Mouse (Mus musculus): ENCODE measurements at regions not wholly inside any gene's neighbourhood (a gene's known extent, or its start where the extent isn't known, plus 50 kb on each side); places are given as distances from the start of the nearest gene placed in this dataset.
A peak's percentile ranks its signal among the peaks of the same experiment; 100 is the strongest.

GRCm38 (mm10) chr2:78170162-78170747 is 224.1 kb upstream of the Cwc22 start:
- DNase-seq: no peak
- intact Hi-C loops (cut with DNase I): no loop called here

DNA sequence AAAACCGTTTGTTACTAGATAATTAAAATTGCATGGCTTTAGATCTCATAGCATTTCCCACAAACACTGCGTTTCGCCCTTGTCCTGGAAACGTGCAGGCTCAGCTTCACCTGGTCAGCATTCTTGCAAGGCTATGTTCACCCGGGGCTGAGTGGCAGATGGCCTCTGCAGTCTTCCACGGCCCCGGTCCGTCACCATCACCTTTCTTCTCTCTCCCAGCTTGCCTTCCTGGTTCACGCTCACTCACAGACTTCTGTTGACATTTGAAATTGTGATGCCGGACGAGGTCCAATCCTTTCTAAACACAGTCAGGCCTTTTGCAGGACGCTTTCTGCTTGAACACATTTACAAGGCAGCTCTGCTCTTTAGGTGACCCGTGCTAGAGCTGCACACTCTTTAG is 219.3 kb upstream of the Cwc22 start:
- intact Hi-C loops (cut with DNase I): no loop called here
- no peak for DNase-seq

DNA sequence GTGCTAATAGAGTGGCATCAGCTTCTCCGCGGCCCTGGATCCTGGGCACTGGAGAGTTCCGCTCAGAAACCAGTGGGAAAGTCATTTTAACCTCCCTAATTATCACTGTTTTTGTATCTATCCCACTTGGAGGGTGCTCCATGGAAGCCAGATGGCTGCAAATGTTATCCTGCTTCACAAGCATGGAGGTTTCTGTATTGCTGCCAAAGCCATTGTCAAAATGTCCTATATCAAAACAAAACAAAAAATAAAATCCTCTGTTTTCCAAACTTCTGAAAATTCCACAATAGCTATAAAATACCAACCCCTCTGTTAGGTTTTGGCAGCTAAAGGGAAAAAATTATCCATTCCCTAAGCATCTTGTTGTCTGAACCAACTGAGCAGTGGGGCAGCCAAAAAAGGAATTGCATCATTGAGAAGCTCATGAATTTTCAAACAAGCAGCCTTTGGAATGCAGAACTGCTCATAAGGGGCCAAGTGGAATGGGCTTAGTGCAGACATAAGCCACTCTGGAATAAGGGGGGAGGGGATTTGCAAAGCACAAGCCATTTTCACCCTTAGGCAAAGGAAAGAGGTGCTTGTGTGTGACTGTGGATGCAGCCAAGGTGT is 213.8 kb upstream of the Cwc22 start:
- no peak for DNase-seq
- intact Hi-C loops (cut with DNase I): no loop called here

GRCm38 (mm10) chr2:78110335-78110734 is 164.2 kb upstream of the Cwc22 start:
- intact Hi-C loops (cut with DNase I): no loop called here
- no peak for DNase-seq

DNA sequence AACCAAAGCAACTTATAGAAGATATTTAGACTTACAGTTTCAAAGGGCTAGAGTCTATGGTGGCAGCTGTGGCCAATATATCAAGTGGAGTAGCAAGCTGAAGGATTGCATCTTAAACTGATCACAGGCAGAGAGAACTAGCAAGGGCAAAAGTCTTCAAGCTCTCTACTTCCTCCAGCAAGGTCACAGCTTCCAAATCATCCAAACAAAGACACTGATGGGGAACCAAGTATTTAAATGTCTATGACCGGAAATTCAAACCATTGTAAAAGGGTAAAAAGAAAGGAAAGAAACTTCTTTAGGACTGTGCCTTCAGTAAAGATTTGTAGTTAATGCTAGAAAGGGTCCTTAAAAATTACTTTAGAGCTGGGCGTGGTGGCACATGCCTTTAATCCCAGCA is 149.4 kb upstream of the Cwc22 start:
- intact Hi-C loops (cut with DNase I): no loop called here
- DNase-seq: no peak

- no peak for DNase-seq
- intact Hi-C loops (cut with DNase I): no loop called here
Measured at GRCm38 (mm10) chr2:78094921-78095320, 148.7 kb upstream of the Cwc22 start.

GRCm38 (mm10) chr2:78064321-78065037 is 118.3 kb upstream of the Cwc22 start:
- no peak for DNase-seq

DNA sequence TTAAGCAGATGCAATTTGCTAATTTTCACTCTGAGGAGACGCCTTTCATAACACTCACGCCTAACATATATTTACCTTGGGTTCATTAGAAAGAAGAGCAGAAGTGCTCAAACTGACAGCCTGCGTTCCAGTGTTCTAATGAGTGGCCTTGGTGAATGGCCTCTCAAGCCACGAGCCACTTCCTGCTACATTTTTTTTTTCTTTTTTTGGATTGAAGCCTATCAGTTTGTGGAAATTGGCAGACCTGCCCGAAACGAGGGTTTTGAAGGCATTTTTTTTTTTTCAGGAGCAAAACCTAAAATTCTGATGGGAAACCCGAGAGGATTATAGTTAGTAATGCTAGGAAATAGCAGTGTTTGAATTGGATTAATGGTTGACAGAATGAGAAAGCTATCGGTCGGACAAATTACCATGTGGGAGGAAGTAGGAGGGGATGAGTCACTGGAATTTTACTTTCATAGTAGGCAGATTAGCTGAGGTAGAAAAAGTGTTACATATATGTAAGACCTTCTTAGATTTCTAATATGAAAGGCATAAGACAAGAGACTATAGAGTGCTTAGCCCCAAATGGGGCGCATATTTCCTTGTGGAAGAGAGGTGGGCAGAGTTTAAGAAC is 113.7 kb upstream of the Cwc22 start:
- intact Hi-C loops (cut with DNase I): no loop called here
- no peak for DNase-seq

More at GRCm38 (mm10) chr2:78064321-78065037, 118.3 kb upstream of the Cwc22 start:
- intact Hi-C loops (cut with DNase I): no loop called here

- intact Hi-C loops (cut with DNase I): no loop called here
- DNase-seq: no peak
Measured at GRCm38 (mm10) chr2:78058988-78059387, 112.8 kb upstream of the Cwc22 start.

DNA sequence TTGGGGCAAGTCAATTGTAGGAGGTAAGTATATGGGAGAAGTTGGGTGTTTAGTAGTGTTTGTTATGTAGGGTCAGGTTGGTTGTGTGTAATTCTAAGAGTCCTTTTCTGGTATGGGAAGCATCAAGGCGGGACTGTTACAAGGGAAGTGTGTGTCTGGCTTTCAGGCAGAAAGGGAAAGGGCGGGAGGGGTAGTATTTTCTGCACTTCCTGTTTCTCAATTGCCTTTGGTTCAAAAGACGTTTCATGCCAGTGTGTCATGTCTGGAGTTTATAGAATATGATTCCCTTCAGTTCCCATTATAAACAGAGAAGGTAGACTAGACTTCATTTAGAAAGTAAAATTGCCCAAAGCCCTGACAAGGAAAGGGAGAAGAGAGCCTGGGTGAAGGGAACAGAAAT is 107.7 kb upstream of the Cwc22 start:
- intact Hi-C loops (cut with DNase I): no loop called here
- DNase-seq: no peak

DNA sequence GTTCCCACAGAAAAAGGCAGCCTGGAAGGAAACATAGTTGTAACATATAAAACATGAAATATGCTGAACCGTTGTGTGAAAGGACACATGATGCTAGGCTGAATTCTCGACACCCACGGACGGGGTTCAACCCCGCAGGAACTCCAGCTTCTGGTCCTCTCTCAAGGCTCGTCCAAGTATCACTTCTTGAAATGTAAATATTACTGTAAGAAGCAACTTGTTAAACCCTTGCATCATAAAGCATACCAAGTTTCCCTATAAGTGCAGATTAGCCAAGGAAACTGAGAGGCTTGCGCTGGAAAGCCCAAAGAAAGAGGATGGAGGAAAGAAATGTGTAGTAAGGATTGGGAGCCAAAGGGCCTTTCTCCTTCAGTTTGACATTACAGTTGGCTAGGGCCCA is 104.4 kb upstream of the Cwc22 start:
- no peak for DNase-seq
- intact Hi-C loops (cut with DNase I): no loop called here

GRCm38 (mm10) chr2:78049248-78049874 is 103.2 kb upstream of the Cwc22 start:
- intact Hi-C loops (cut with DNase I): loop anchor here (1.0 to 5.0 kb wide), 3 partner anchors 818 to 1213 kb away; partner anchors contain the start of gene Ube2e3
- peak; percentile 65 to 66 for DNase-seq

GRCm38 (mm10) chr2:78048706-78049055 is 102.5 kb upstream of the Cwc22 start:
- DNase-seq: no peak
- intact Hi-C loops (cut with DNase I): loop anchor here (1.0 to 5.0 kb wide), 3 partner anchors 819 to 1214 kb away; partner anchors contain the start of gene Ube2e3

DNA sequence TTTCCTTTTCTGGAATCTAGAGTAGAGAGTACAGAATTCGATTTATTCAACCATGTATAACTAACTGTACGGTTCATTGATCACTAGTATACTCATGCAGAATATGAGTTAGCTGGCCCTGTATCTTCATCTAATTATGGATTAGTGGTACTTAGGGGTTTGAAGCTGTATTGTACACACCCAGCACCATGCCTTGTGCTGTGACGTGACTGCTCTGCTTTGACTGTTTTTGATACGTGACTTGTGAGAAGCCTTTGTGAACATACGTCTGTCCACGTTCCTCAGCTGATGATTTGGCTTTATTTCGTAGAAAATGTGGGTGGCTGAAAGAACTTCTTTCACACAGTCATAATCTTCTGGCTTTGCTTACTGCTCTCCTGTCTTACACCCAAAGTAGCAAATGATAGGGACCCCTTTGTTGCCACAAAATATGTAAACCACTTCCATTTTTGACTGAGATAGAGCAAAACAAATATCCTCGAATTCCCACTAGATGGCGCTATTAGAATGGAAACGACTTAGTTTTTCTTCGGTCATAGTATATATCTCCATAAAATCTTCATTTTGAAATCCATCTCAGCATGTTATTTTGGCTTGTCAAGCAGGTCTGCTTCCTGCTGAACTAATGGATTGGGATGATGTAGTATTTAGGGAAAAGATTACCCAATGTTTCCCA is 102.0 kb upstream of the Cwc22 start:
- intact Hi-C loops (cut with DNase I): loop anchor here (5.0 kb wide), 2 partner anchors 819 to 1214 kb away; partner anchors contain the start of gene Ube2e3
- DNase-seq: no peak

- DNase-seq: no peak
- intact Hi-C loops (cut with DNase I): no loop called here
Measured at GRCm38 (mm10) chr2:78027319-78027718, 81.1 kb upstream of the Cwc22 start.

DNA sequence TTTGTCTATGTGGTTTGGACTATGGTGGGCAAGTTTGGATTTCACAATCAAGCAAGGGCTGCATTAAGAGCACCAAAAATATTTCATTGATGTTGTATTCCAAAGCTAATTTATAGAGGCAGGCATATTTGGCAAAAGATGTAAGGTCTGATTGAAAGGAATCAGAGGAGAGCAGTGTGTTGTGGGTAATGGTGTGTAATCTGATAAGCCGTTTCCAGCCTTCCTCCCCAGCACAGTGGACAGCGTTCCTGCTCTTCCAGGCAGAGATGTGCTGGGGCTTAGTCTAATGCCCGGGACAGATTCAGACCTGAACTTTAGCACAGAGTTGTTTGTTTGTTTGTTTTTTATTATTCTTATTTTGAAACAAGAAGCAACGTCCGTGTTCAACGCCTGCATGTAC is 80.6 kb upstream of the Cwc22 start:
- no peak for DNase-seq
- intact Hi-C loops (cut with DNase I): no loop called here

- intact Hi-C loops (cut with DNase I): no loop called here
- DNase-seq: no peak
Measured at GRCm38 (mm10) chr2:78025651-78026435, 79.7 kb upstream of the Cwc22 start.

GRCm38 (mm10) chr2:78024981-78025565 is 78.9 kb upstream of the Cwc22 start:
- no peak for DNase-seq
- intact Hi-C loops (cut with DNase I): loop anchor here (5.0 kb wide), 1 partner anchor 228 kb away; no protein-coding TSS in a partner anchor

Data from gastrocnemius, postnatal 36 days (tissue).